Mouse (Mus musculus) lung, embryonic 14.5 days (tissue): ENCODE measurements around the gene Apoc4. TPM values are rescaled to one million over a fixed set of nuclear protein-coding genes. Genes with fewer than 3 reads are reported as not detected.
A peak's percentile ranks its signal among the peaks of the same experiment; 100 is the strongest.

Source experiments
- ATAC-seq: fragments of 200-750 bp; cut with Nextera tagmentation; 2 replicates; pipeline ENCODE4 v1.8.0; 2017; ENCODE audit warnings: mild to moderate bottlenecking, moderate TSS enrichment, moderate library complexity; ENCODE audit not compliant: insufficient read depth
- DNase-seq: peaks from one replicate; pipeline ENCODE4 v3.0.0-alpha.2; 2015
- H3K27ac ChIP-seq: fragments of 300-500 bp; sonication (generic); 2 replicates; pipeline ENCODE4 v1.5.1; 2014; ENCODE audit warnings: low read depth, mild to moderate bottlenecking, moderate library complexity
- H3K27me3 ChIP-seq: fragments of 300-500 bp; sonication (generic); 2 replicates; pipeline ENCODE4 v1.6.1; 2014; ENCODE audit warnings: low read length, control low read depth; ENCODE audit not compliant: insufficient read depth
- H3K36me3 ChIP-seq: fragments of 300-500 bp; sonication (generic); 2 replicates; pipeline ENCODE4 v1.6.1; 2014; ENCODE audit warnings: control low read depth; ENCODE audit not compliant: insufficient read depth
- H3K4me1 ChIP-seq: fragments of 300-500 bp; sonication (generic); 2 replicates; pipeline ENCODE4 v1.6.1; 2014; ENCODE audit warnings: antibody characterized with exemption, control low read depth; ENCODE audit not compliant: insufficient read depth
- H3K4me2 ChIP-seq: fragments of 300-500 bp; sonication (generic); 2 replicates; pipeline ENCODE4 v1.6.1; 2014; ENCODE audit warnings: mild to moderate bottlenecking
- H3K4me3 ChIP-seq: fragments of 300-500 bp; sonication (generic); 2 replicates; pipeline ENCODE4 v1.5.1; 2014; ENCODE audit warnings: low read depth, low read length
- H3K9ac ChIP-seq: fragments of 300-500 bp; sonication (generic); 2 replicates; pipeline ENCODE4 v1.6.1; 2014
- H3K9me3 ChIP-seq: fragments of 300-500 bp; sonication (generic); 2 replicates; pipeline ENCODE4 v1.6.1; 2016; ENCODE audit warnings: low read depth, low read length, control low read depth
- CTCF ChIP-seq: IDR thresholded peaks from 2 replicates; pipeline ENCODE4 v1.5.1; 2016; ENCODE audit warnings: antibody characterized with exemption, low read depth
- WGBS: fragments of 180-500 bp; shearing (Covaris S2); extraction: QIAGEN DNeasy Blood & Tissue Kit; methylation state at CpG from one replicate; pipeline ENCODE4 v1.1.7; 2014; 5-methylcytosine and 5-hydroxymethylcytosine counted together
- polyA plus RNA-seq: library from polyadenylated mRNA; unstranded; fragments of >200 nt; fragmentation: Nextera tagmentation; extraction: Ambion mirVana; gene quantifications from 2 replicates; pipeline ENCODE4 v1.2.1, GENCODE M21; 2014

Apoc4 gene
- polyA plus RNA-seq, 1 experiment from 2014 or later: 0.30 TPM

DNA sequence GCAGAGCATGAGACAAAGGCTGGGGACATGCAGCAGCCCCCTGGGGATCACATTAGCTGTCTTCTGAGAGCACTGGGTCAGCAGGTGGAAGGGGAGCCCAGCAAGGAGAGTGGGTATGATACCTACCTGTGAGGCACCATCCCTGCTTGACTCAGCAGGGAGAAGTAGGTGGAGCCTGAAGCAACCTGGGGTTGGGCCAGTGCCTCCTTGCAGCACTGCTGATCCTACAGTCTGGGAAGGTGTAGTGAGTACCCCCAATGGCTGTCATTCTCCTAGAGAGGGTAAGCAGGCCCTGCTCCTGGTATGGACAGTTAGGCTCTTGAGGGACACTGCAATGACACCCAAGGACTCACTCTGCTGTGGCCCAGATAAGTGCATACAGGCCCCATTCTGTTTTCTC lies 49.0 kb downstream of the Apoc4 start:
- Histone ChIP-seq H3K4me2 (no peak overlapping the region), H3K36me3 (peaks cover 55% of the 10 kb centered on the region), H3K4me1 (no peaks in the 10 kb centered on the region), H3K4me3 (no peak overlapping the region), H3K9me3 (no peaks in the 10 kb centered on the region), H3K27me3 (no peaks in the 10 kb centered on the region), H3K9ac (no peak overlapping the region), H3K27ac (no peak overlapping the region)
- TF ChIP-seq CTCF: no peak
- DNase-seq (no peak), ATAC-seq (no peak)

DNA sequence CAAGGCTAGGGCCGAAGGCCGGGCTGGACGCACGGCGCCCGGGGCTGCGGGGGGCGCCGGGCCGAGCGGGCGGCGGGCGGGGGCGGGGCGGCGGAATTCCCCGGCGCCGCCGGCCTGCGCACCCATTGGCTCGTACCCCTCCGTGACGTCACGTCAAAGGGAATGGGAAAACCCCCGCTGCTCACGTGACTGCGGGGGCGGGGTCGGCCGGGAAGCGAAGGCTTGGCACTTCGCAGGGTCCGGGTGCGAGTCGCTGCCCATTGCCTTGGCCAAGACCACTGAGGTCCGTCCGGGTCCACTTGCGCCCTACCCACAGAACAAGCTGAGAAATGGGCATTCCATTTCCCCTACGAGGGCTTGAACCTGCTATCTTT lies 51.9 kb downstream of the Apoc4 start, which contains the start of gene Relb:
Gene Relb, minus strand, starts transcription at position 78 of the 374 bp plus-strand sequence.
- H3K4me3 ChIP-seq: peak within 1 kb of the TSS; percentile 72
- H3K27me3 ChIP-seq: no peaks in the 10 kb centered on the region
- peak within 1 kb of the TSS; percentile 92 for H3K27ac ChIP-seq
- peak; percentile 73; the same call in 1 of the 2 replicates for ATAC-seq
- H3K4me1 ChIP-seq: no peaks in the 10 kb centered on the region
- H3K9ac ChIP-seq: peak within 1 kb of the TSS; percentile 54
- peaks cover 25% of the 10 kb centered on the region for H3K36me3 ChIP-seq
- H3K4me2 ChIP-seq: peak within 1 kb of the TSS; percentile 96
- no peaks in the 10 kb centered on the region for H3K9me3 ChIP-seq
- DNase-seq: peak; percentile 96
- WGBS: under 1% methylated on average over 41 of the region's 41 CpGs
- TF ChIP-seq CTCF: no peak

DNA sequence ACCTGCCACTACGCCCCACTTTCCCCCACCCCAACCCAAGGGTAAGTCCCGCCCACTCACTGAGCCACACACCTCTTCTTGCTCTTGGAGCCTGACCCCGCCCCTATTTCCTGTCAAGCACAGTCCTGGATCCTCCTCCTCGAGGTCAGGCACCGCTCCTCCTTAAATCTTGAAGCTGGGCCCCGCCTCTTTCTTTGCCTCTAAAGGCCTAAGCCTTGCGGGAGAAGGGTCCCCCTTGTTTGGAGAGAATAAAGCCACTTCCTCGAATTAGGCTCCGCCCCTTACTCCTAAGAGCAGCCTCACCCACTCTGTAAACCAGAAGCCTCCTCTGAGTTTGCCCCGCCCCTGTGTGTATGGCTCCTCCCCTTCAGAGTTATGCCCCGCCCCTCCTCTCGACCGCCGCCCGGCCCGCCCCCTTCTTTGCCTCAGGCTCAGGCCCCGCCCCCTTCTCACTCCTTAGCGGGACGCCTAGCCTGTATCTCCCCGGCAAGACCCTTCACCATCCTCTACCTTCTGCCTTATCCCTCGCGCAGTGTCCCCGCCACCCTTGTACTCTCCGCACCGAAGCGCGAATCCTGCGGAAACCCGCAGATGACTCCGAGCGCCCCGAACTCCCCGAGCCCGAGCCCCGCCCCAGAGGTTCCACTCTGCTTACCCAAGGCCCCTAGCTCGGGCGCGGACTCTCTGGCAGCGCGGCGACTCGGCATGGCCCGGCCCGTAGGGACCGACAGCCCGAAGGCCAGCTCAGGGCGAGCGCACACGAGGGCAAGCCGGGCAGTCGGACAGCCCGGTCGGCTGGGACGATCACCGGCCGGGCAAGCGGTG lies 52.5 kb downstream of the Apoc4 start:
- Histone ChIP-seq H3K9me3 (no peaks in the 10 kb centered on the region), H3K4me2 (peak overlapping the region; percentile 96), H3K27ac (peak overlapping the region; percentile 92), H3K4me3 (peak overlapping the region; percentile 72), H3K9ac (peak overlapping the region; percentile 54), H3K4me1 (no peaks in the 10 kb centered on the region), H3K36me3 (peaks cover 19% of the 10 kb centered on the region), H3K27me3 (no peaks in the 10 kb centered on the region)
- ATAC-seq (peak; percentile 88), DNase-seq (peak; percentile 96)
- under 1% methylated on average over 57 of the region's 57 CpGs for WGBS
- no peak for TF ChIP-seq CTCF

DNA sequence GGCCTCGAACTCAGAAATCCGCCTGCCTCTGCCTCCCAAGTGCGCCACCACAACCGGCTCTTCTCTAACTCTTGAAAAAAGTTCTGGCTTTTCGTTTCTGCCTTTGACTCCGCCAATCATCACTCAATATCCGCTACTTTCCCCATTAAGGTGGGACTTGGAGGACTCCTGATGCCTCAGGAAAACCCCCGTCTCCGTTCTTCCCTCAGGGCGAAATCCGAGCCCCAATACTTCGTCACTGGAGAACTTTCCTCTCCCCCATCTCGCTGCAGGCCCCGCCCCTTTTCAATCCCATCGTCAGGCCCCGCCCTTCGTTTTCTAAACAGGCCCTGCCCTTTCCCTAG lies 53.1 kb downstream of the Apoc4 start:
- Histone ChIP-seq H3K4me2 (peak overlapping the region; percentile 96), H3K27ac (peak overlapping the region; percentile 92), H3K4me3 (peak overlapping the region; percentile 72), H3K27me3 (no peaks in the 10 kb centered on the region), H3K9me3 (no peaks in the 10 kb centered on the region), H3K36me3 (peaks cover 14% of the 10 kb centered on the region), H3K4me1 (no peaks in the 10 kb centered on the region), H3K9ac (no peak overlapping the region)
- WGBS: 16% methylated on average over 17 of the region's 17 CpGs
- TF ChIP-seq CTCF: no peak
- DNase-seq: no peak
- ATAC-seq: no peak

Other genes with a start within 250 kb of the Apoc4 start
- gene Mark4, start 222.7 kb downstream of the Apoc4 start, polyA plus RNA-seq: 8.7 and 11.1 TPM in 2 replicates
- gene Exoc3l2, start 218.1 kb downstream of the Apoc4 start, polyA plus RNA-seq: 1.7 and 2.2 TPM in 2 replicates
- gene Bloc1s3, start 173.1 kb downstream of the Apoc4 start, polyA plus RNA-seq: 1.1 and 1.7 TPM in 2 replicates
- gene Trappc6a, start 173.1 kb downstream of the Apoc4 start, polyA plus RNA-seq: 77.3 and 83.5 TPM in 2 replicates
- gene Nkpd1, start 163.6 kb downstream of the Apoc4 start, polyA plus RNA-seq: 0.11 TPM in 2 replicates
- 4.7 and 6.2 TPM in 2 replicates for gene Ppp1r37, start 118.4 kb downstream of the Apoc4 start, polyA plus RNA-seq
- gene Zfp296, start 104.2 kb downstream of the Apoc4 start, polyA plus RNA-seq: 0.27 and 0.38 TPM in 2 replicates
- gene Gemin7, start 103.9 kb downstream of the Apoc4 start, polyA plus RNA-seq: 180 and 183 TPM in 2 replicates
- gene Clasrp, start 77.0 kb downstream of the Apoc4 start, polyA plus RNA-seq: 46.9 and 51.5 TPM in 2 replicates
- gene Relb, start 52.0 kb downstream of the Apoc4 start, polyA plus RNA-seq: 7.3 TPM in 2 replicates
- 95.0 and 96.0 TPM in 2 replicates for gene Clptm1, start 16.4 kb downstream of the Apoc4 start, polyA plus RNA-seq
- 2.5 and 3.4 TPM in 2 replicates for gene Apoc2, start 3.5 kb downstream of the Apoc4 start, polyA plus RNA-seq
- gene Gm44805, start 56 bp downstream of the Apoc4 start, polyA plus RNA-seq: not detected in 2 replicates
- gene Apoc1, start 11.2 kb upstream of the Apoc4 start, polyA plus RNA-seq: 13.6 and 15.5 TPM in 2 replicates
- gene Apoe, start 17.7 kb upstream of the Apoc4 start, polyA plus RNA-seq: 404 and 439 TPM in 2 replicates
- 149 and 168 TPM in 2 replicates for gene Tomm40, start 34.0 kb upstream of the Apoc4 start, polyA plus RNA-seq
- gene Nectin2, start 69.0 kb upstream of the Apoc4 start, polyA plus RNA-seq: 120 and 125 TPM in 2 replicates
- gene Bcam, start 89.5 kb upstream of the Apoc4 start, polyA plus RNA-seq: 206 and 209 TPM in 2 replicates
- 6.8 and 10.2 TPM in 2 replicates for gene Cblc, start 115.3 kb upstream of the Apoc4 start, polyA plus RNA-seq
- 4.4 and 6.7 TPM in 2 replicates for gene Bcl3, start 141.3 kb upstream of the Apoc4 start, polyA plus RNA-seq
- not detected in 2 replicates for gene Gm19345, start 170.5 kb upstream of the Apoc4 start, polyA plus RNA-seq
- not detected in 2 replicates for gene Ceacam16, start 179.8 kb upstream of the Apoc4 start, polyA plus RNA-seq
- gene Ceacam19, start 206.5 kb upstream of the Apoc4 start, polyA plus RNA-seq: not detected in 2 replicates
- gene Pvr, start 239.7 kb upstream of the Apoc4 start, polyA plus RNA-seq: 13.0 and 13.2 TPM in 2 replicates